Mouse (Mus musculus) embryonic facial prominence, embryonic 12.5 days (tissue): ENCODE measurements at regions not wholly inside any gene's neighbourhood (a gene's known extent, or its start where the extent isn't known, plus 50 kb on each side); places are given as distances from the start of the nearest gene placed in this dataset.

Source experiments
- ATAC-seq: fragments of 200-750 bp; cut with Nextera tagmentation; 2 replicates; pipeline ENCODE4 v1.8.0; 2017; ENCODE audit not compliant: insufficient number of reproducible peaks, insufficient read depth, low FRiP score, low TSS enrichment
- H3K27ac ChIP-seq: fragments of 300-500 bp; sonication (generic); 2 replicates; pipeline ENCODE4 v1.5.1; 2016; ENCODE audit warnings: mild to moderate bottlenecking
- H3K27me3 ChIP-seq: fragments of 300-500 bp; sonication (generic); 2 replicates; pipeline ENCODE4 v1.6.1; 2016; ENCODE audit warnings: mild to moderate bottlenecking, moderate library complexity
- H3K36me3 ChIP-seq: fragments of 300-500 bp; sonication (generic); 2 replicates; pipeline ENCODE4 v1.6.1; 2016; ENCODE audit warnings: mild to moderate bottlenecking
- H3K4me1 ChIP-seq: fragments of 300-500 bp; sonication (generic); 2 replicates; pipeline ENCODE4 v1.6.1; 2016
- H3K4me2 ChIP-seq: fragments of 300-500 bp; sonication (generic); replicated peaks from 2 replicates; pipeline ENCODE4 v1.6.1; 2016; ENCODE audit warnings: mild to moderate bottlenecking, moderate library complexity
- H3K4me3 ChIP-seq: fragments of 300-500 bp; sonication (generic); 2 replicates; pipeline ENCODE4 v1.5.1; 2016; ENCODE audit warnings: mild to moderate bottlenecking
- H3K9ac ChIP-seq: fragments of 300-500 bp; sonication (generic); 2 replicates; pipeline ENCODE4 v1.6.1; 2016; ENCODE audit warnings: mild to moderate bottlenecking, moderate library complexity
- H3K9me3 ChIP-seq: fragments of 300-500 bp; sonication (generic); 2 replicates; pipeline ENCODE4 v1.6.1; 2016; ENCODE audit warnings: mild to moderate bottlenecking, moderate library complexity
- WGBS: fragments of 180-500 bp; shearing (Covaris S2); methylation state at CpG from one replicate; pipeline ENCODE4 v1.1.7; 2016; 5-methylcytosine and 5-hydroxymethylcytosine counted together

GRCm38 (mm10) chr1:80069141-80069540 is 149.1 kb downstream of the Fam124b start:
- no peak overlapping the region for H3K4me2 ChIP-seq
- H3K27ac ChIP-seq, result no peak overlapping the region
- H3K36me3 ChIP-seq, result no peaks in the 10 kb centered on the region
- no peaks in the 10 kb centered on the region for H3K9me3 ChIP-seq
- 0 out of 2 replicates have a peak, but pooled peaks cover 3% of the 10 kb centered on the region for H3K4me1 ChIP-seq
- H3K27me3 ChIP-seq, result no peaks in the 10 kb centered on the region
- H3K9ac ChIP-seq, result no peak overlapping the region
- WGBS, result 84% methylated on average over 4 of the region's 4 CpGs
- H3K4me3 ChIP-seq, result no peak overlapping the region
- ATAC-seq, result no peak

GRCm38 (mm10) chr1:80062121-80062520 is 156.2 kb downstream of the Fam124b start:
- no peaks in the 10 kb centered on the region for H3K36me3 ChIP-seq
- H3K27me3 ChIP-seq, result no peaks in the 10 kb centered on the region
- H3K9me3 ChIP-seq, result no peaks in the 10 kb centered on the region
- peak overlapping the region; percentile 70; the same call in 1 of the 2 replicates for H3K27ac ChIP-seq
- ATAC-seq, result 0 out of 2 replicates have a peak, but pooled peaks have one; percentile 41
- 0 out of 2 replicates have a peak overlapping the region, but pooled peaks have one; percentile 7 for H3K4me2 ChIP-seq
- WGBS, result 36% methylated on average over 1 of the region's 1 CpGs
- peaks cover 13% of the 10 kb centered on the region for H3K4me1 ChIP-seq
- H3K4me3 ChIP-seq, result no peak overlapping the region
- H3K9ac ChIP-seq, result no peak overlapping the region

GRCm38 (mm10) chr1:80061632-80062031 is 156.6 kb downstream of the Fam124b start:
- H3K9ac ChIP-seq, result no peak overlapping the region
- no peaks in the 10 kb centered on the region for H3K9me3 ChIP-seq
- H3K36me3 ChIP-seq, result no peaks in the 10 kb centered on the region
- H3K4me1 ChIP-seq, result peaks cover 13% of the 10 kb centered on the region
- 0 out of 2 replicates have a peak, but pooled peaks have one; percentile 35 for ATAC-seq
- no peaks in the 10 kb centered on the region for H3K27me3 ChIP-seq
- no peak overlapping the region for H3K4me3 ChIP-seq
- peak overlapping the region; percentile 70; the same call in 1 of the 2 replicates for H3K27ac ChIP-seq
- 0 out of 2 replicates have a peak overlapping the region, but pooled peaks have one; percentile 7 for H3K4me2 ChIP-seq
- 21% methylated on average over 7 of the region's 7 CpGs for WGBS

GRCm38 (mm10) chr1:80045141-80045540 is 173.1 kb downstream of the Fam124b start:
- 88% methylated on average over 10 of the region's 10 CpGs for WGBS
- ATAC-seq, result no peak
- Histone ChIP-seq H3K27me3 (no peaks in the 10 kb centered on the region), H3K9me3 (no peaks in the 10 kb centered on the region), H3K4me2 (no peak overlapping the region), H3K4me1 (no peaks in the 10 kb centered on the region), H3K4me3 (no peak overlapping the region), H3K27ac (no peak overlapping the region), H3K36me3 (no peaks in the 10 kb centered on the region), H3K9ac (no peak overlapping the region)

GRCm38 (mm10) chr1:80040409-80040808 is 177.9 kb downstream of the Fam124b start:
- Histone ChIP-seq H3K4me3 (no peak overlapping the region), H3K9ac (no peak overlapping the region), H3K4me1 (peaks cover 5% of the 10 kb centered on the region; the same call in 1 of the 2 replicates), H3K27me3 (no peaks in the 10 kb centered on the region), H3K27ac (no peak overlapping the region), H3K9me3 (no peaks in the 10 kb centered on the region), H3K4me2 (no peak overlapping the region), H3K36me3 (no peaks in the 10 kb centered on the region)
- ATAC-seq, result no peak
- 81% methylated on average over 3 of the region's 3 CpGs for WGBS

- Histone ChIP-seq H3K27me3 (no peaks in the 10 kb centered on the region), H3K9ac (no peak overlapping the region), H3K4me1 (peaks cover 5% of the 10 kb centered on the region; the same call in 1 of the 2 replicates), H3K27ac (no peak overlapping the region), H3K4me3 (no peak overlapping the region), H3K36me3 (no peaks in the 10 kb centered on the region), H3K4me2 (no peak overlapping the region), H3K9me3 (no peaks in the 10 kb centered on the region)
- WGBS, result 21% methylated on average over 3 of the region's 3 CpGs
- no peak for ATAC-seq
Observed at GRCm38 (mm10) chr1:80039891-80040290, 178.4 kb downstream of the Fam124b start.

- ATAC-seq, result no peak
- Histone ChIP-seq H3K9me3 (no peaks in the 10 kb centered on the region), H3K4me1 (peaks cover 5% of the 10 kb centered on the region; the same call in 1 of the 2 replicates), H3K9ac (no peak overlapping the region), H3K36me3 (no peaks in the 10 kb centered on the region), H3K27me3 (no peaks in the 10 kb centered on the region), H3K4me3 (no peak overlapping the region), H3K4me2 (no peak overlapping the region), H3K27ac (no peak overlapping the region)
- 60% methylated on average over 4 of the region's 4 CpGs for WGBS
Observed at GRCm38 (mm10) chr1:80039161-80039560, 178.2 kb upstream of the Serpine2 start.

GRCm38 (mm10) chr1:80038059-80038458 is 177.1 kb upstream of the Serpine2 start:
- no peak for ATAC-seq
- H3K9ac ChIP-seq, result no peak overlapping the region

GRCm38 (mm10) chr1:80036436-80036835 is 175.5 kb upstream of the Serpine2 start:
- H3K9ac ChIP-seq, result no peak overlapping the region
- H3K27me3 ChIP-seq, result no peaks in the 10 kb centered on the region
- no peaks in the 10 kb centered on the region for H3K9me3 ChIP-seq
- no peak for ATAC-seq
- no peak overlapping the region for H3K4me3 ChIP-seq
- WGBS, result 91% methylated on average over 4 of the region's 4 CpGs
- H3K4me1 ChIP-seq, result peaks cover 22% of the 10 kb centered on the region; the same call in 1 of the 2 replicates
- no peaks in the 10 kb centered on the region for H3K36me3 ChIP-seq
- no peak overlapping the region for H3K4me2 ChIP-seq
- no peak overlapping the region for H3K27ac ChIP-seq

More at GRCm38 (mm10) chr1:80038059-80038458, 177.1 kb upstream of the Serpine2 start:
- Histone ChIP-seq H3K4me3 (no peak overlapping the region), H3K27ac (no peak overlapping the region), H3K27me3 (no peaks in the 10 kb centered on the region), H3K4me2 (no peak overlapping the region), H3K9me3 (no peaks in the 10 kb centered on the region), H3K4me1 (peaks cover 12% of the 10 kb centered on the region; the same call in 1 of the 2 replicates), H3K36me3 (no peaks in the 10 kb centered on the region)

GRCm38 (mm10) chr1:80033522-80033921 is 172.5 kb upstream of the Serpine2 start:
- no peaks in the 10 kb centered on the region for H3K36me3 ChIP-seq
- peaks cover 18% of the 10 kb centered on the region; the same call in 1 of the 2 replicates for H3K4me1 ChIP-seq
- ATAC-seq, result no peak
- H3K27me3 ChIP-seq, result no peaks in the 10 kb centered on the region
- 39% methylated on average over 6 of the region's 6 CpGs for WGBS
- H3K9ac ChIP-seq, result no peak overlapping the region
- H3K4me2 ChIP-seq, result no peak overlapping the region
- H3K4me3 ChIP-seq, result no peak overlapping the region
- H3K9me3 ChIP-seq, result no peaks in the 10 kb centered on the region
- H3K27ac ChIP-seq, result peak overlapping the region; percentile 50; the same call in 1 of the 2 replicates

GRCm38 (mm10) chr1:80033121-80033520 is 172.1 kb upstream of the Serpine2 start:
- H3K36me3 ChIP-seq, result no peaks in the 10 kb centered on the region
- no peak overlapping the region for H3K4me2 ChIP-seq
- 24% methylated on average over 2 of the region's 2 CpGs for WGBS
- peaks cover 18% of the 10 kb centered on the region; the same call in 1 of the 2 replicates for H3K4me1 ChIP-seq
- no peaks in the 10 kb centered on the region for H3K9me3 ChIP-seq
- no peak for ATAC-seq
- no peak overlapping the region for H3K27ac ChIP-seq
- H3K4me3 ChIP-seq, result no peak overlapping the region
- no peaks in the 10 kb centered on the region for H3K27me3 ChIP-seq
- H3K9ac ChIP-seq, result no peak overlapping the region

GRCm38 (mm10) chr1:80032464-80032863 is 171.5 kb upstream of the Serpine2 start:
- H3K4me1 ChIP-seq, result peaks cover 18% of the 10 kb centered on the region; the same call in 1 of the 2 replicates
- no peak overlapping the region for H3K4me3 ChIP-seq
- ATAC-seq, result no peak
- no peak overlapping the region for H3K4me2 ChIP-seq
- no peak overlapping the region for H3K27ac ChIP-seq
- no peaks in the 10 kb centered on the region for H3K27me3 ChIP-seq
- no peak overlapping the region for H3K9ac ChIP-seq
- H3K9me3 ChIP-seq, result no peaks in the 10 kb centered on the region
- no peaks in the 10 kb centered on the region for H3K36me3 ChIP-seq
